Mouse (Mus musculus) adrenal gland, adult (tissue): Measurements from ENCODE around the gene Neurl1b.

ENCODE experiments used
- DNase-seq, 2 experiments: peaks; one replicate each; pipeline ENCODE4 v3.0.0; 2022 to 2023; ENCODE audit warnings: low spot score in 1 of 2; ENCODE audit not compliant: inconsistent age in 2 of 2

Neurl1b gene

DNA sequence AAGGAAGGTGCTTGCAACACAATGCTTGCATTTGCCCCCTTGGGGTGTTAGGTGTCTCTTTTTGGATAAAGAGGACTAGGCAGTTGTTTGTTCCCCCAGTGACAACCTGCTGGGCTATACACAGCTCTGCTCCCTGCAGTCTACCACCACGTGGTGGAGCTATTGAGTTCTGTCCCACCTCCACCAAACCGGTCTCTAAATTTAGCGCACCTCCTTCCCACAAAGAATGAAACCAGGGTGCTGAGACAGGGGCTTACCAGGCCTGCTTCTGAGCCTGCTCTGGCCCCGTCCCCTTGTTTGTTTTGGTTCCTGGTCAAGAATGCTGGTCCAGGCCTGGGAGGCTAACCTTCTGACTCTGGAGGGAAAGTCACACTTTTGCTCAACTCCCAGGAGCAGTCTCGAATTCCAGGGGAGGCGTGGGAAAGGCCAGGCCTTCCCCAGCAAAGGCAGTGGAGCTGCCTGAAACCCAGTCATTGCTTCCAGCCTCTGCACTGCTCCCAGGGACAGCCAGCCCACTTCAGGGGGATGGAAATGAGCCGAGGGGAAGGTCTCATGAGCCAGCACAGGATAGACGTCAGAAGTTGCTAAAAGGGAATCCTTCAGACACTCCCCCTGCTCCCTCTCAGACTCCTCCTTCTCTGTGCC is 37.1 kb downstream of the Neurl1b start:
- DNase-seq = peak; percentile 62 to 88

DNA sequence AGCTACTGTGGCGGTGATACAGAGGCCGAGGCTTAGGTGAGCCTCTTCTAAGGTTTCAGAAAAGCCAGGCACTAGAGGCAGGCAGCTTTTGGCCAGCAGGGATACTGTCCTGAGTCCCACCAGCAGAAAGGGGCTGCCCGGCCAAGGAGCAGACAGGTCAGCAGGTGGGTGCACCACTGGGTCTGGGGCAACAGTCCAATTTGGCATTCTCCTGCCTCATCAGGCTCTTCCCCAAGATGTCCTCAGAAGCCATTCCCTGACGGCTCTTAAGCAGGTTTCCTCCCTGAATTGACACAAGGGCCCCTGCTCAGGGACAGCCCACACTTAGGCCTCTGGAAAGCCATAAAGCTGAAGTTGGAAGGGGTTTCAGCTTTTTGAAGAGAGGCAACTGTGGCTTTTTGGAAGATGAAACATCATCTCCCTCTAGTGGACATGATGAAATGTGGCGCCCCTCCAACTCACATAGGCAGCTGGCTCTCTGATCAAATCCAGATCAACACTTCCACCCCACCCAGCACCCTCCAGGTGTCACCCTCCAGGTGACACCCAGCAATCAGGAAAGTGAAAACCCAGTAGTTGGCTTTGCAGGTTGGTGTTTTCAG is 37.8 kb downstream of the Neurl1b start:
- peak; percentile 73 to 92 for DNase-seq

DNA sequence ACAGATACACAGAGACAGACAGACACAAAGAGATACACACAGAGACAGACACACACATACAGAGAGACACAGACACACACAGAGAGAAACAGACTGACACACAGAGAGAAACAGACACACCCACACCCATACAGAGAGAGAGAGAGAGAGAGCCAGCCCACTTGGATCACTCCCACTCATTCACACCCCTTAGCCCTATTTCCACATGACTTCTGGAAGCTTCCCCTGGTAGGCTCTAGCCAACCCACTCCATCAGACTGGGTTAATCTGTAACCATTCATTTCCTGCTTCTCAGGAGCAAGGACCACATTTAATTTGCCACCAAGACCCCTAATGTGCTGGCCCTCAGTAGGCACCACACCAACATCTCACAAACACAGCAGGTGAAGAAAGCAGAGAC is 42.9 kb downstream of the Neurl1b start:
- DNase-seq = no peak

DNA sequence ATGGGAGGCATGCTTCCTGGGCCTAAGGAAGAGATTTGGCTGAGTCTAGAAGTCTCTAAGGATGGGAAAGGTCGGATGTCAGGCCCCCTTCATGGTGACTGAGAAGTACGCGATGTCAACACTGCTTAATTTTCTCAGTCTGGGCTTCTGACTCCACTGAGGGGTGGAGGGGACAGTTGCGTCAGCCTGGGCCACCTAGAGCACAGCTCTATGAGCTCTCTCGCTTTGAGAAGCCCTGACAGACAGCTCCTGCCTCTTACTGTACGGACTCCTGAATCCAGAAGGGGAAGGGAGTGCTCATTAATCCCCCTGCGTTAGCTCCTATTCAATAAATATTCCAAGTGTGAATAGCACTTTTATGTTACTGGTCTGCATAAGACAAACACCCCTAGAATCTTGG is 43.4 kb downstream of the Neurl1b start:
- DNase-seq = no peak

DNA sequence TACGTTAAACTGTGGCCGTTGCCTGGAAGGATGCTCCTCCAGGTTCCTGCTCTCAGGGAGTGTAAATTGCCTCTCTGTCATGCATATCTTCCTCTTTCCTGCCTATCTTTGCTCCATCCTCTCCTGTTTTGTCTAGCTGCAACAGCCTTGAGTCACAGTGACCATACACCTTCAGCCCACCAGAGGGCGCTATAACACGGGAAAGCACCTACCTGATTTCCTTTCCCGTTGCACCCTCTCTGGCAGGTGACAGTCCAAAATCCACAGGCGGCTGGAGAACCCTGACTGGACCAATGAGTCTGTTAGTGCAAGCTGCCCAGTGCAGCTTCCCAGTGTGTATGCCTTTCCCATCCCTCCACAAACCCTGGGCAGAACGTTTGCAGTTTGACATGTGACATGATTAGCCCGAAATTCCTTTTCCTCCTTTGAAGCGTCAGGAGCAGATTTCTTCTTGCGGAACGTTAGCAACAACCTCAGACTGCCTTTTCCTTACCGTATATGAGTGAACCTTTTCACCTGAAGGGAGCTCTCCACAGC is 48.1 kb downstream of the Neurl1b start:
- DNase-seq = peak; percentile 74 to 92

DNA sequence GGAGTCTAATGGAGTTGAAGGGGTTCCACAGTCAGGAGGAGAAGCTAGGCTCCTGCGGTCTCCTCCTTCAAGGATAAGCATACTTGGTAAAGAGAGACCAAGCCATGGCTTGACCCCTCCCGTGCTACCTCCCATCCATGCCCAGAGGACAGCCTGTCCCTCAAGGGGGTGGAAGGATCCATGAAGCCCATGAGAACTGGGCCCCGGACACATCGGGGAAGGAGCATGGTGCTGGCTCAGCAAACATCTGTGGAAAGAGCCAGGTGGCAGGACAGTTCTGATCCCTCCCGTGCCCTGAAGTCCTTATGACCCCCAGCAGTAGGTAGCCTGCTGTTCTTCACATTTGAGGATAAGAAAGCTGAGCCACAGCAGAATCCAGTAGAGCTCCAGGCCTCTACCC is 48.8 kb downstream of the Neurl1b start:
- no peak for DNase-seq

DNA sequence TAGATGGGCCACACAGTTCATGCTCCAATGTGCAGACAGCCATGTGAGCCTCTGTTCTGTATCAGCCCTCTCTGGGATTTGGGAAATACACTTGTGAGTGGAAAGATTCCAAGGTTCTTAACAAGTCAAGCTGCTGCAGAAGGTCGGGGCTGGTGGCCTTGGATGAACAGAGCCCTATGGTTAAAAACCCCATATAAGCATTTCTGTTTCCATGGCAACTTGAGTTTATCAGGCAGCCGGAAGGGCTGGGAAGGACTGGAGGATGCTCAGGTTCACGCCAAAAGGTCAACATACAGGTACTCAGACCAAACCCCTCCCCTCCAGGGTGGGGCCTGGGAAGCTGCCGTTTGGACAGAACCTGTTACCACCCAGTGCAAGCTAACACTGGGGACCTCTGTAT is 49.4 kb downstream of the Neurl1b start:
- peak in 1 of 2 experiments; percentile 82 for DNase-seq

DNA sequence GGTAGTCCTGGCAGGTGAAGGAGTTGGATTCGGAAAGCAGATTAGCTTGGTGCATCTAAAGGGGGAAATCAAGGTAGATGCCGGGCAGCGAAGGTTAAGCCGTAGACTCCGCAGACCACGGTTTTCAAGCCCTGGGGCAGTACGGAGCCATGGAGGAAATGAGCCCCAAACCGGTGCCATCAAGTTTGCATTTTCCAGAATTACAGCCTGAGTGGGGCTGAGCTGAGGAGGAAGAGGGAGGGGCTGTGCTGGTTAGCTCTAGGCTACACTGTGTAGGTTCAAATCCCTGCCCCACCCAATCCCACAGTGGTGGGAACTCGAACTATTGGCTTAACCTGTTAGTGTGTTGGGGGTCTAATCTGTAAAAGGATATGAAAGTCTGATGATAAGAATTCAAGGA is 49.9 kb downstream of the Neurl1b start:
- no peak for DNase-seq

DNA sequence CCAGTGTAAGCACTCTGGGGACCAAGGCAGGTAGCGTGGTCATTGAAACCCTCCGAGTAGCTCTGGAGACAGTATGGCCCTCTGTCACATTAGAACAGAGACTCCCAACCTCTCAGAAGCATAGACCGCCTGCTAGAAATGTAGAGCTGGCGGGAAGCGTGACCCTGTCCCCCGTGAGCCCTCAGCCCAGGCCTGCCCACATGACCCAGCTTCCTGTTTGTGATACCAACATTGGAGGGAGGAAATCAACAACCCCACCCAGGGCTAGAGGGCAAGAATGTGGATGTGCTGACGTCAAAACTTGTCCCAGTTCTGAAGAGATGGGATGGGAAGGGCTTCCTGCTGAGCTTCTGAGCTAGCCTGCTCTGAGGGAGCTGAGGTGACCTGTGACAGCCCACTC is 50.3 kb downstream of the Neurl1b start:
- peak; percentile 76 to 84 for DNase-seq

DNA sequence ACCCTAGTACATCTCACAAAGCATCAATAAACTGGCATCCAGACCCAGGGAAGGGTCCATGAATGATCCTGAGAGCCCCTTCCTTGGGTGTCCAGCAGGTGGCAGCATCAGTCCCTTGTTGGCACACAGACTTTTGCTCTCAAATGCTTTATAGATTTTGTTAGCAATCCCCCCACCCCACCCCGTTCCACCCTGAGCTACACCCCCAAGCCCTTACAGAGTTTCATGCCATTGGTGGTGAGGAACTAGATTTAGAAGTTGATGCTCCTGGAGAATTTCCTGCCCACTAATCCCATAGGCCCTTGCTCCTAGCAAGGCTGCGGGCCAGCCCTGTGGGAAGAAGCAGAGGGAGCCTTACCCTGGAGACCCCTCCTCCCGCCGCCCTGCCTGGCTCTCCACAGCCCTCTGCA is 52.1 kb downstream of the Neurl1b start:
- peak; percentile 75 to 92 for DNase-seq

DNA sequence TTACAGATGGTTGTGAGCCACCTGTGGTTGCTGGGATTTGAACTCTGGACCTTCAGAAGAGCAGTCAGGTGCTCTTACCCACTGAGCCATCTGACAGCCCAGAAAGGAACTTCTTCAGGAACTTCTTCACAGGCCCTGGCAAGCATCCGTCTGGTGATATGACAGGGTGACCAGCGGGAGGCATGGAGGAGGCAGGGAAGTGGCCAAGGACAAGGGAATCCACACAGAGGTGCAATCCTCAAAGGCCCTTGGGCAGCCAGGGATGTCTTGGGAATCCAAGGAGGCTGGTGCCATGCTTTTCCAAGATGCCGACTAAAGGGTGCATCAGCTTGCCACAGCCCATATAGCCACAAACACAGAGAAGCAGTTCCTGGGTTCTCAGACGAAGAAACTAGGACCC is 53.0 kb downstream of the Neurl1b start:
- no peak for DNase-seq

DNA sequence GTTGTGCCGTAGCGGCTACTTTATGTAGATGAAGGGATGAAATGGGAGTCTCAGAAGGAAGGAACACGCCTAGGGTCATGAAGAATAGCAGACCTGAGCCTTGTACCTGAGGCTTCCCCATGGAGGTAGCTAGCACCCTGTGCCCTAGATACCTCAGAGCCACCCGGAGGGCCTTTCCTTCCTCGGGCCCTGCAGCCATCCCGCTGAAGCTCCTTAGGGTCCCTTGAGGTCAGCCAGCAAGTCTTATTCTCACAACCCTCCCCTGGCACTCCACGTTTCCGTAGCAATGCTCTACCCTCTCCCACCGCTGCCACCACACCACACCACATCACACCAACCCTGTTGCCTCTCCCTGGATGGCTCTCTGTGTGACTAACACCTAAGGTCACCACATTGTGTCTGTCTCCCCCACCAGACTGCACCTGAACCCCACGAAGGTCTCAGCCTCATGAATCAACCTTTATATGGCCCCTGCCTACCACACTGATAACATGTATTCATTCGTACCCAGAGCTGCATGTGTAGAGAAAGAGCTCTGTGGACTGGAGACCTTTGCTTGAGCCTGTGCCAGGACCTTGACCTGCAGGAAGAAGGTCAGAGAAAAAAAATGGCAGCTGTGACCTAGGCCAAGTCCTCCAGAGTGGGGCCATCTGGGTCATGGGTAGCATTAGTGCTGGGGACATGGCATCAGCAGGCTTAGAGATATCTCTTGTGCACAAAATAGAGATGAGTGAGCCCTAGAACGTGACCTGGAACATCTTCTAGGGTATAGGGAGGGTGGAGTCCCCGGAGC is 53.7 kb downstream of the Neurl1b start:
- peak in 1 of 2 experiments; percentile 70 for DNase-seq

DNA sequence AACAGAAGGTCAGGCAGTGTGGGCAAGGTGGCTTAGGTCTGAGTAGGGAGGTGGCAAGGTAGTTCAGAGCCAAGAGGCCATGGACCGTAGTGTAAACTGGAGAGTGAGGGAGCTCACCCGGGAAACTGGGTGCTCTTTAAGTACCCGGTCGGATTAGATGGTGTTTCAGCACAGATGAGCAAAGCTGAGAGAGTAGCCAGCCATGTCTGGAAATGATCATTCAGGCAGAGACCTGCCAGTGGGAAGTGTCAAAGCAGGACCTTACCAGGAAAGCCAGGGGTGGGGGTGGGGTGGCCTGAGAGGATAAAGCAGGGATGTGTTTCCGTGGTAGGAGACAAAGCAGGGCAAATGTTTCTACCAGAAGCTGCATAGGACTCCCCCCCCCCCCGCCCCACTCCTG is 62.2 kb downstream of the Neurl1b start:
- no peak for DNase-seq

DNA sequence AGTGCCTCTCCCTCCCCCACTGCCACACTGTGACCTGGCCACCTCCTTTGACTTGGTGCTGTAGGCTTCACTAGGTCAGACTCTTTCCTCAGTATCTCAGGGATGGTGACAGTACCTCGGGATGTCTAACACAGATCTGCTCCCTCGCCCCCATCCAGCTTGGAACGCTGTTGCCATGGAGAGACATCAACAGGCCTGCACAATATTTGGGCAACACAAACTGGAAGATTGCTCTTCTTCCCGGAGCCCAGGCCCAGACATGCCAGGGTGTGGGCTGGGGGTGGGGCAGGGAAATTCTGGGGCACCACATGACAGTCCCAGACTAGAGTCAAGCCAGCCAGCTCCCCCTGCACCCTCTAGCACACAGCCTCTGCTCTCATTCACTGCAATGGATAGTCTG is 64.0 kb downstream of the Neurl1b start:
- no peak for DNase-seq

DNA sequence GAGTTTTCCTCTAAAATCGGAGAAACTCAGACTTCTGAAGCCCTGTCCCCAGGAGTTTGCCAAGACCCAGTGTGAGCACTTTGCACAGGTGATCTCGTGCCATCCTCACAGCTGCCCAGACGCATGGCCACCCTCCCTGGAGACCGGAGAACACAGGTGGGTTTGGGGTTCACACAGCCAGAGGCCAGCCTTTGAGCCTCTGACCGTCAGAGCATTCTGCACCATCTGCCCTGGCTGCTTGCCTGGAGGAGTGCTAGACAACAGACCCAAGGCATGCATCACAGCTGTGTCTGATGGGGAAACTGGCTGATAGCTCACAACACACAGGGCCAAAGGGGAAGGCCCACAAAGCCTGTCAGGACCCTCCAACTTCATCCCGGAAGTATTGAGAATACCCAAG is 65.0 kb downstream of the Neurl1b start:
- DNase-seq = no peak

DNA sequence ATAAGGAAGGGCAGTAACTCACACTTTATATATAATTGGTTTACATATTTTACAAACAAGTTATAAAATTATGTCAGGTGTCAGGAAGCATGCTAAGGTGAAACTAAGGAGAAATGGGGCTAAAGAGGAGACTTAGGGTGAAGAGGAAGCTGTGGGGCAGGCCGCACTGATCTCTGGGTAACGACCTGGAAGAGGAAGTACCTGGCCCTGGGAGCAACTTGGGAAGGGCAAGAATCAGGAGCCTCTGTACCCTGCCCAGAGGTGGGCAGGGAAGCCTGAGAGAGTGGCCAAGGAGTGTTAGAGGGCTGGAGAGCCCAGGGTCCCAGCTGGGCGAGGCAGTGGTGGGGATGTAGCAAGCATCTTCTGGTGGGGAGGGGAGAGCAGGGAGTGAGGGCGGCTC is 66.3 kb downstream of the Neurl1b start:
- no peak for DNase-seq

DNA sequence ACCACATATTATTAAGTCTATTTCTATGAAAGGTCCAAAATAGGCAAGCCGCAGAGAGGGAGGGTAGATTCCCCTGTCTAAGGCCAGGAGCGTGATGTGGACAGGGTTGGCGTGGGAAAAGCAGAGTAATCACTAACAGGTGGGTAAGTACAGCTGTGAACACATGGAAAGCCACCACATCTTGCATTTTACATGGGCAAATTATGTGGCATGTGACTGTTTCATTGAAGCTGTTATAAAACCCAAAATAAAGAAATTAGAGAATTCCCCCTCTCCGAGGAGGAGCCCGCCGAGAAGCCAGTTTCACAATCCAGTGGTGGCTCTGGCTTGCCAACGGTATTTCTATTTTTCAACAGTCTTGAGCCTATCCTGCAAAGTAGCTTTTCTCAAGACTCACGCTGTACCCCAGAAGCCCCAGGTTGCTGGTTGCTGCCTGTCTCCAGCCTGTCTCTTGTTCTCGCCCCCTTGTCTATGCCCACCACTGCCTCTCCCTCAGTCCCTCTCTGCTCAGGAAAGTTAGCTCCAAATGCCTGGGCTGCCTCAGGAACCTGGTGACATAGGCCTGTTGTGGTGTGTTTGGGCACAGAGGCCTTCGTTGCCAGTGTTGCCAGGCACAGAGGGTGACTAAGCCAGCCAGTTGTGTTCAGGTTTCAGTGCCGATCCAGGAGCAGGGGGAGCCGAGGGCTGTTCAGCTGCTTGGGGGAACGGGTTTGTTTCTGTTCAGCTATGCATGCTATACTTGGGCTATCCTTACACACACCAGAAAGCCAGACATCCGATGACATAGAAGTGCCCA is 70.2 kb downstream of the Neurl1b start:
- DNase-seq = peak in 1 of 2 experiments; percentile 66

DNA sequence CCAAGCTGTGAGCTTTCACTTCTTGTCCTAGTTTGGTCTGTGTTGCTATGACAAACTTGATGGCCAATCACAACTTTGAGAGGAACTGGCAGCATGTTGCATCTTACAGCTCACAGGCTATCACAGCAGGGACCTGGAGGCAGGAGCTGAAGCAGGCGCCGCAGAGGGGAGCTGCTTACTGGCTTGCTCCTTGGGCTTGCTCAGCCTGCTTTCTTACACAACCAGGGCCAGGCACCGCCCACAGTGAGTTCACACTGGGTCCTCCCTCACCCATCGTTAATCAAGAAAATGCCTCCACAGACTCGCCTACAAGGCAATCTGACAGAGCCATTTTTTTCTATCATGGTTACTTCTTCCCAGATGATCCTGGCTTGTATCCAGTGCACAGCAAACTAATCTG is 72.6 kb downstream of the Neurl1b start:
- peak in 1 of 2 experiments; percentile 71 for DNase-seq

DNA sequence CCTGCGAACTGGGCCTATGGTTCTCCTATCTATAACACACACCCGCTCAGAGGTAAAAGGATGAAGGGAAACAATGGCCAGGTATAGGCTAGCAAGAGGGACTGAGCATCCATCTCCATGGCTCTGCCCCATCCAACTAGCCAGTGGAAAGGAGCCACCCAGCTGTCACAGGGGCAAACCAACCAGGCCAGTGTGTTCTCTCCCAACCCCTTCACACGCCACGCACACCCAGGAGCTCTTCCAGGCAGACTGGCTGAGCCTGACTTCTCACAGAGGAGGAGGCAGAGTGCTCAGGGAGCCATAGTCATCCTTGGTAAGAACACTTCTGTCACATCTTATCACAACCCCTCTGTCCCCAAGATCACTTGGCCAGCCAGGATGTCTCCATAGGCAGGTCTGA is 73.3 kb downstream of the Neurl1b start:
- no peak for DNase-seq

DNA sequence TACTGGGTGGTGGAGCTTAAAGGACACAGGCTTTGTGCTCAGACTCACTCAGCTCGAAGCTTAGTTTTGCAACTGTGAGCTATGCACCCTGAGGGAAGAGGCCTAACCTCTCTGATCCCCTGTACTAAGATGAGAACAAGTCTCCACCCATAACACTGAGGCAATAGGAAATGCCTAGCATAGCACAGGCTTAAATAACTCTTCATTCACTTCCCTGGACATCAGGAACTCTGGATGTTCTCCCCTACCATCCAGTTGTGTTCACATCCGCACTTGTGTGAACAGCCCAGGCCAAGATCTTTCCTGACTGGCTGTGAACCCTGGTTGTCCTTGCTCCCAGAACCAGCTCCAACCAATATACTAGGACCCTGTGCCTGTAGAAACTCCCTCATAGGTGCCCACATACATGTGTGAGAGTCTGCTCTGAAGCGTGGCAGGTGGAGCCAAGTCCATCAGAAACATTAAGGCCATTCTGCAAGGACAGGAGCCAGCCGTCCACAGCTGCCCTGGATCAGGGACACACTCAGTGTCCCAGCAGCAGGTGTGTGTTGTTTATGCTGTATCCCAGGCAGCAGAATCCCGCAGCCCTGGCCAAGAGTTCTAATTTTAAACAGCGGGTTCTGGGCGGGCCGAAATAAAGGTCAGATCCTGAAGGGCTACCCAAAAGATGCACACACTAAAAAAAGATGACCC is 74.2 kb downstream of the Neurl1b start:
- DNase-seq = peak in 1 of 2 experiments; percentile 74

DNA sequence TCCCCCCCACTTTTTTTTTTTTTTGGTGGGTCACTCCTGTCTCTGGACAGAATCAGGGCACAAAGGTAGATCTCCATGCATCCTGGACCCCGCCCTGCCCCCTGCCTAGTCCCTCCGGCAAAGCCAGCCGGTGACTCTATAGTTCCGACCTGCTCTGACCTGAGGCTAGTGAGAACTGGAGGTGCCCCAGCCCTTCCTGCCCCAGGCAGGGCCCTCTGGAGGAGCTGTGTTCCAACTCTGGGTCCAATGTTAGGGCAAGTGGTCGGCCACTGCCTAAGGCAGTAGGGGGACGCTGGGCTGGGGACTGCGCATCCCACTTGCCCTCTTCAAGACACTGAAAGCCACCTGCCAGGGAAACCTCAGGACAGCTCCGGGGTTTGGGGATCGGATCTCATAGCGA is 75.4 kb downstream of the Neurl1b start:
- peak in 1 of 2 experiments; percentile 37 for DNase-seq
